Mouse (Mus musculus) layer of hippocampus, postnatal 10 days (tissue): Measurements from ENCODE around the gene Dera. TPM values are rescaled to one million over a fixed set of nuclear protein-coding genes. Genes with fewer than 3 reads are reported as not detected.

Experiments
- DNase-seq, 2 experiments: peaks; one replicate each; pipeline ENCODE4 v3.0.0; 2021; ENCODE audit warnings: low spot score in 2 of 2
- total RNA-seq, 2 experiments: library from RNA; stranded (reverse); gene quantifications; 2 replicates each; pipeline ENCODE4 v1.2.3; 2021

Dera gene
- total RNA-seq, 2 experiments from 2014 or later, result 14.4 to 17.5 TPM

DNA sequence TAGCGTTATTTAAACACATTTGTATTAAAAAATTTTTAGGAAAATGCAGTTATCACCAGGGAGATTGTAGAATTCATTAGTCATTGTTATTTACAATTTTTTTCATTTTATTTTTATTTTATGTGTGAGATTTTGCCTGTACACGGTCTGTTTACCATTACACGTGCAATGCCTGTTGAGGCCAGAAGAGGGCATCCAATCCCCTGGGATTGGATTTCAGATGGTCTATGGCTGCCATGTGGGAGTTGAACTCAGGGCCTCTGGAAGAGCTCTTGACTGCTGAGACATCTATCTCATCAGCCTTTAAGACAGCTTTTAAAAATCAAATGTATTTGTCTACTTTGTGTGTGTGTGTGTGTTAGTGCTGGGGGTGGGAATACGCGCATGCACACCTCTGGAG, 2.0 kb downstream of the Dera start:
- peak; percentile 53 to 63 for DNase-seq

DNA sequence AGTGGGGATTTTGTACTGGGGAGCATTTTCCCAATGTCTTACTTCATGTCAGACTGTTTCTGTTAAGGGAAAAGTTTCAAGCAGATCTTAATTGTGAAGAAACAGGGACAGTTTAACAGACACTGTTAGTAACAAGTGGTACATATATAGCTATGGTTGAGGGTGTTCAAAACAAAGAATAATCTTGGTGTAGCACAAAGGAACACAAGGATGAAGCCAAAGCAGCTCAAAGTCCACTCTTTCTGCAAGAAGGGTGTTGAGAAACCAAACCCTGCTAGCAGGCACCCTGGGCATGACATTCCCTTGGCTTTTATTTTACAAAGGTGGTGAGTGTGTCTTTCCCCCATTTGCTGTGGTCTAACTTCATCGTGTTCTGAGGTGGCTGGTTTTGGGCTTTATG, 3.5 kb downstream of the Dera start:
- no peak for DNase-seq

DNA sequence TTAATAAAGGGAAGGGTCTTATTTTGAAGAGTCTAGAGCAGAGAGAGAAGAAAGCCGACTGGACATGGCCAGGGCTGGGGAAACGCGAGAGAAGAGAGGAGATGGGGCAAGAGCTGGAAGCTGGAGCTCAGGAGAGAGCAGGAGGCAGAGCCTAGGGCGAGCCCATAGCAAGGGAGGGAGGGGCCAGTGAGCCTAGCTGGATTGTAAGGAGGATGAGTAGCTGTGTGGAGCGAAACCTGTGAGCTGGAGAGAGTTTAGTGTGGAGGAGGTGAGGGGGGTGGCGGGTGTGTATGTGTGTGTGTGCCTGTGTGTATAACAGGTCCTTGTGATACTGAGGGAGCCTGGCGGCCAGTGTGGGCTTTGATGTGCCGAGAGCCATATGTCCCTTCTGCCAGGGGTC, 5.3 kb downstream of the Dera start:
- no peak for DNase-seq

DNA sequence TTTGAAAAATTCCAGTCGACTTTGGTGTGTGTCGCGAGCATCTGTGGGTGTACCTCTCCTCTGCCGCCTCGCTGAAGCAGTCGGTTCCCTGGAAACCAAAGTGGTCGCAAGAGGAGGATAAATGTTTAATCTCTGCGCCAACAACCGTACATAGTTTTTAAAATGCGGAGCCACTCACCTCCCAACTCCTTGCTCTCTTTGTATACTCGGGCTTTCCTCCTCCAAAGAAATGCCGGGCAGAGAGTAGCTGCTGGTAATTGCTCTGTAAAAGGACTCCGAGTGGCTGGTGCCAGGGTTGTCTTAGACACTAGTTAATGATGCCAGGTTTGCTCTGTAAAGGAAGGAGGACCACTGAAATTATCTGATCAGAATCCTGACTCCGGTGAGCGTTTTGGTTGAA, 6.6 kb downstream of the Dera start:
- DNase-seq, result no peak

DNA sequence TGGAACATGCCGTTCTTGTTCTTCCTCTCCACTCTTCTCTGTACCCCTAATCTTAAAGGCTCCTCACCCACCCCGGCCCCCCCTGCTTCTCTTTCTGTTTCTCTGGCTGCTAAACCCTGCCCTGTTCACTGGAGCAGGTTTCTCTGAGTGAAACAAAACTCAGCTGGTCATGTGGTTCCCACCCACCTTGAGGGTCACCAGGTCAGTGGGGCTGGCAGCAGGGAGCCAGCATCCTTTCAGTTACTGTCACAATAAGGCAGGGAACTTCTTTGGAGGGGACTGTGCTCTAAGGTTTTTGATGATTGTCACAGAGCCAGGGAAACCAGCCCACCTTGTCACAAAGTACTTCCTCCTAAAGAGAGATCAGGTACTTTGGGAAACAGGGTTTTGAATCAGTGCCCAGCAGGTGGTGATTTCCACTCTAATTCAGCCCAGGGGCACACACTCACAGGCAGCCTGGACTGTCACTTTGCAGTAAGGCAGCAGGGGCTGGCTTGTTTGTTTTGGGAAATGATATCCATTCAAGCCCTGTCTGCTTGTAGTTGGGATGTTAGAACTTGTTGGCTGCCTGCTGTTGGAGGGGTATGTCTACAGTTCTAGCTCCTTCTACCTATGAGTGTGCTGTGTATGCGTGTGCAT, 10.3 kb downstream of the Dera start:
- DNase-seq, result no peak

DNA sequence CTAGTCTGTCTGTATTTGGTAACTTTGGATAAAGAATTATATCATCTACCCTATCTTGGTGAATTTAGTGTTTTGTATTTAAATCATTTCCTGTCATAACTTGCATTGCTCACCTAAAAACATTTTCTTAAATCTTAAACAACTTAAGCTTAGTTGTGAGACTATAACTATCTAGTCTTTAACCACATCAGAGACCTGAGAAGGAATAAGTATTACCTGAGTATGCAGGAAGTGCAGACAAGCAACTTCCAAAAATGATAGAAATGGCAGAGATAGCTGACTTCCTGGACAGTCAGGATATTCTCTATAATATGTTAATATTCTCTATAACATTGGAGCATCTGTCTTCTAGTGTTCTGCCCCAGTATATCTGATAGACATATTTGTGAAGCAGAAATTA, 11.8 kb downstream of the Dera start:
- DNase-seq, result no peak

DNA sequence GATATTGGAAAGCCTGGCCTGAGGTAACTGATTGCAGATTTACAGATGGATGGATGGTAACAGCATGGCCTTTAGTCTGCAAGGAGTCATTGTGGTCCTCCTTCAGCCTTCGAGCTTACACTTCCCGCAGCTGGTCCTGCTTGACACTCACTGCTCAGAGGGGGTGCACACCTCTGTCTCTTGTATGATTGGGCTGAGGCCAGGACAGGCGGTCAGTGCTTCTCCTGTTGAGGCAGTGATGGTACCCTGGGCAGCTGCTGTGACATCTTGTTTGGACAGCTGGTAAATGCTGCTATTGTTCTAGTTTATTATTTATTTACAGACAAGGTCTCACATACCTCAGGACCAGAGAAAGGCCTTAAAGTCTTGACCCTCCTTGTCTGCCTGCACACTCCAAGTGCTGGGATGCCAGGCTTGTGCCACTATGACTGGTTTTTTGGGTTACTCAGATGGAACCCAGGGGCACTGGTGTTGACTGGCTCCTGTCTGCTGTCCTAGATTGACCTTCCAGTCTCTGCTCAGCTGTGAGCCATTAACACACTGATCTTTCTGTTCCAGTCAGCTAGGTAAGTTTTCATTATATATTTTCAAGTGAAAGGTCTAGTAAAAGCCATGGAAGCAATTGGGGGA, 17.4 kb downstream of the Dera start:
- no peak for DNase-seq

DNA sequence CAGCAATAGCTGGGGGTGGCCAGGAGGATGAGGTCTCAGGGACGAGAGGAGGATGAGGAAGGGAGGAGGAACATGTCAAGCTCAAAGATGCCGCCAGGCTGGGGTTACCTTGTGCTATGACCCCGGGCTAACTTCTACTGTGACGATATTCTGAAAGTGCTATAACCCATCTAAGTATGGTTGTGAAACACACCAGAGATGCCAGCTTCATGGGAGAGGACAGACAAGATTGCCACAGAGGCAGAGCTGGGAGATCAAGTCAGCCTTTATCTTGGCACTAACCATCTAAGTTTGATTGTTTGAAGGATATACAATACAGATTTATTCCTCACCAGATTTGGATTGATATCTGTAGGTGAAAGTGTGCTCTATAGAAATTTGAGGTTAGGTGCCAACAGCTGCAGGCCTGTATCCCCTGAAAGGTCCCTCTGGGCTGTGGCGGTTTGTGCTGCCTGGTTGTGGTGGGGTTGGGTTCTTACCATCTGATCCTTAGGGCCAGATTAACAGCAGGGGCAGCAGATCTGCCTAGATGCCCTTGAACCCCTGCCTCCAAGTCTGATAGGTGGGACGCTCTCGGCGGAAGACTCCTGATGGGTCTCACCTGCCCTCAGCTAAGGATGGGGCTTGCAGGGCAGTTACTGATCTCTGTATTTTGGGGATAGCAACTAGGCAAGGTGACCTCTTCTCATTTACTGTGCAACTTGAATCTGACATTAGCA, 18.7 kb downstream of the Dera start:
- no peak for DNase-seq

DNA sequence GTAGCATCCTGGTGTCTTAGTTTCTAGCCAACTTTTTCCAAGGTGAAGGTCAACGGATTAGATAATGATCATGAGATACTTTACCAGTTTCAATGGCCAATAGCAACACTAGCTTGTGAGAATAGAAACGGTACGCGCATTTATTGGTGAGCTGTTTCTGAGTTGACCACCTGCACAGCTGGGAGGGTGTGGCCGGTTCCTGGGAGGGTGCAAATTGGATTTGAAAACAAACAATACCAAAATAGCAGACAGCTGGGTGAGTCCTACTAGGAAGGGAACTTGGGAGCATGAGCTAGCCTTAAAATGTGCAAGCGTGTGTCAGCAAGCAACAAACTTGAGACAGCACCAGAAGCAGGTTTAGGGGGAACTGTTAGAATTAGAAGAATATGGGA, 19.3 kb downstream of the Dera start:
- no peak for DNase-seq

DNA sequence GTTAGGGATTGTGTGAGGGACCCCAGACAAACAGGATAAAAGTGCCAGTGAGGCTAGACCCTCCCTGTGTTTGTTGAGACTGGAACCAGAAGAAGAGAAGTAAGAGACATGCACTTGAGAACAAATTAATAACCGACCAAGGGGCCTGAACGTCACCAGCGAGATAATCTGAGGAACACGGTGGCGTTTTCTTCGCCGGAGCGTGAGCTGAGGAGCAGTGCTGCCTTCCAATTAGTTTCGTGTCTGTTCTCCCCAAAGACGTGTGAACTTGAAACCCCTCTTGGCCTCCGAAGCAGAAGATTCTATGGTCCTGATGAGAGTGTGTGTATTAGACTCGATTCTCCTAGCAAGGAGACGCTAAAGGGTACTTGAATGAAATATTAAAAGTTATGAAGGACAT, 19.8 kb downstream of the Dera start:
- DNase-seq, result no peak

DNA sequence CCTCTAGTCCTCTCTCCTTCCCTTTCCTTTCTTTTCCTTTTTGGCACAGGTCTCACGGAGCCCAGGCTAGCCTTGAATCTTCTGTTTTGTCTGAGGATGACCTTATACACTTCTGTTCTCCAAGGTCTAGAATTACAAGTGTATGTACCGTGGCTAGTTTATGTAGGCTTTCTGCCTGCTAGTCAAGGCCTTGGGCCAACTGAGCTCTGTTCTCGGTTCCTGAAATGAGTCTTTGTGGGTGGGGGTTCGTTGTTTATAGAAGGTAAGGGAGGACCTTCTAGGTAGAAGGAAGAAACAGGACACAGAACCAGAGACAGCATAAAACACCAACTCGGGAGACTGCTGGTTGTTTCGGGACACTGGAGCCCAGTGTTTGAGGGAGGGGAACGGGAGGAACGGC, 20.8 kb downstream of the Dera start:
- no peak for DNase-seq

DNA sequence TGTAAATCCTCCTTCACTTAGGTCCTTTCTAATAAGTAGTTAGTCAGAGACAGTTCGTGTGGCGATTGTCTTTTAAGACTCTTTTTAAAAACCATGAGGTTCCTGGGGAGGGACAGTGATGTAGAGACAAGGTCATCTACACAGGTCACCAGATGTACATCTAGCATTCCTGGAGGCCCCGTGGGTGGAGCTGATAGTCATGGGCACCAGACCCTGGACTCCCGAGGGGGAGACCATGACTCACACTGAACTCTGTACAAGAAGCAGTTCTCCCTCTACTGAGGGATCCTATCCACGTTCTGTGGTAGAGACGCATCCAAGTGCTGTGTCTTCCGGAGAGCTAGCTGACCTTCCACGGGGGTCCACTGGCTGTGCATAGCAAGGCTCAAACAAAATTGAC, 22.6 kb downstream of the Dera start:
- no peak for DNase-seq

DNA sequence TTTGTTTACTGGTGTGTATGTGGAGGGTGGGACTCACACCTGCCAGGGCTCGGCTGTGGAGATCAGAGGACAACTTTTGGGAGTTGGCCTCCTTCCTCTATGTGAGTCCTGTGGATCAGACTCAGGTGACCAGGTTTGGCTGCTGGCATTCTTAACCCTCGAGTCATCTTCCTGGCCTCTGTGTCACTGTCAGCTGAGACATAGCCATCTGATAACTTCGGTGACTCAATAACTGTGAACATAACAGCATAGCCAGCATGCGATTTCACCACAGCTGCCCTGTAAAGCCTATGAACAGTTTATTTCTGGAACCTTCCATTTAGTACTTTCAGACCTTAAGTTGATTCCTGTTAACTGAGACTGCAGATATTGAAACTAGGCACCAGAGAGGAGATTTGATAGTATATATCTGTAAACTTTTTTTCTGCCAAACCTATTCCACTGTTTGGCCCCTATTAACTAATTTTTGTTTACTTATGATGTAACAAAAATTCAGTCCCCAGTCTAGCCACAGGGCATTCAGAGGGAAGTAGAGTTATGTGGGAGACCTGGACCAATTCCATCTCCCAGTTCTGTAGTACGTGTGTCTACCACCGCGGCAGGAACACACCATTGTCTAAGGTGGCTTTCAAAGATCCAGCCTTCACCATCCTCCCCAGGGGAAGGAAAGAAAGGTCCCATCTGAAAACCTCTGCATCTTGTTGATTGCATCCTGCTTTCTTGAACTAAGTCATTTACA, 29.7 kb downstream of the Dera start:
- DNase-seq, result no peak

DNA sequence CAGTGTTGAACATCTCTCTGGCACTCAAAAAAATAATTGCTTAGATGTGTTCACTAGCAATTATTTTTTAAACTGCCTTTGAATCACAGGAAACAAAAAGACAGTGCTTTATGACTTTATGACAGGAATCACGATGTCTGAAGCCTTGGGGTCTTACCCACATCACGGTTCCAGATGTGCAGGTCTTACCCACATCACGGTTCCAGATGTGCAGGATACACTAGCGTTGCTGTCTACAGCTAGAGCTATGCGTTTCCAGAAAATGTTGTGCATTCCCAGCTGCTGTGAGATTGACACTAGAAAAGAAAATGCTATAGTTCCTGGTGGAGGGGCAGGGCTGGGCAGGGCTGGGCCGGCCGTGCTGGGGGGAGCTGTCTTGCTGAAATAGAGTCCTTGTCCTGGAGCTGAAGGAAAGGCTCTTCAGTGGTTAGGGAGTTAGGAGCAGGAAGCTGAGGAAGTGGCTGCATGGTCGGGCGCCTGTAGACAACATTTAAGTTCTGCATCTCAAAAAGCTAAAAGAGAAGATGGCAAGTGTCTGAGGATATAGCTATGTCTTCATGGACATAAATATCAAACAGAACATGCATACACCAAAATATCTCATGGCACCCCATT, 34.7 kb downstream of the Dera start:
- no peak for DNase-seq

DNA sequence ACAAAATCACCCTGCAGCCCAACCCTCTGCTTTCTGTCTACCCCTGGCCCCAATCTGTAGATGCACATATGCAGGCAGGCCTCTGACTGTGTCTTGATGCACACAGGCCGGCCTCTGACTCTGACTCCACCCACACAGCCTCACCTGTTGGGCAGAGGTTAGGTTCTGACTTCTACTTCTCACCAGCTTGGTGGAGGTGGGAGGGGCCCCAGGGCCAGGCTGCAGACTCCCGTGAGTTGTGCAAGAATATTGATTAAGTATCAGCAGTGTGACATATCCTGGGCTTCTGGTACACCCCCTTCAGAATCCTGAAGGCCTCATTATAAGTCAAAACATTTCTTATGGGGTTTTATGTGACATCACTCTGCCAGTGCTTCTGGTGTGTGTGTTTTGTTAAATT, 35.3 kb downstream of the Dera start:
- DNase-seq, result no peak

DNA sequence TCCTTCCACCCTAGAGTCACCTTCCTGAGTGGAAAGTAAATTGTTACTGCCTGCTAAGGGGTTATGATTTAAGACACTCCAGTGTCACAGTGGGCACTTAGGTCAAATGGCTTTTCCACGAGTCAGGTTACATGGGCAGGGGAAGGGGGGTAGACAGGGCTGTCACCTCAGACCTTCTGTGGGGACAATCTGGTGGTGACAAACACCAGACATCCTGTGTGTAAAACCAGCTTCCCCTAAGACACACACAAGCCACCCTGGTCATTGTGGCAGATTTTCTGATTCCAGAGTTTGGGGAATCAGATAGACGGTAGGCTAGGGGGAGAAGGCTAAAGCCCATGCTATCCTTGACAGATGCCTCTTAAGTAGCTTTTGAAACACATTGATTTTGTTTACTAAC, 41.1 kb downstream of the Dera start:
- no peak for DNase-seq

DNA sequence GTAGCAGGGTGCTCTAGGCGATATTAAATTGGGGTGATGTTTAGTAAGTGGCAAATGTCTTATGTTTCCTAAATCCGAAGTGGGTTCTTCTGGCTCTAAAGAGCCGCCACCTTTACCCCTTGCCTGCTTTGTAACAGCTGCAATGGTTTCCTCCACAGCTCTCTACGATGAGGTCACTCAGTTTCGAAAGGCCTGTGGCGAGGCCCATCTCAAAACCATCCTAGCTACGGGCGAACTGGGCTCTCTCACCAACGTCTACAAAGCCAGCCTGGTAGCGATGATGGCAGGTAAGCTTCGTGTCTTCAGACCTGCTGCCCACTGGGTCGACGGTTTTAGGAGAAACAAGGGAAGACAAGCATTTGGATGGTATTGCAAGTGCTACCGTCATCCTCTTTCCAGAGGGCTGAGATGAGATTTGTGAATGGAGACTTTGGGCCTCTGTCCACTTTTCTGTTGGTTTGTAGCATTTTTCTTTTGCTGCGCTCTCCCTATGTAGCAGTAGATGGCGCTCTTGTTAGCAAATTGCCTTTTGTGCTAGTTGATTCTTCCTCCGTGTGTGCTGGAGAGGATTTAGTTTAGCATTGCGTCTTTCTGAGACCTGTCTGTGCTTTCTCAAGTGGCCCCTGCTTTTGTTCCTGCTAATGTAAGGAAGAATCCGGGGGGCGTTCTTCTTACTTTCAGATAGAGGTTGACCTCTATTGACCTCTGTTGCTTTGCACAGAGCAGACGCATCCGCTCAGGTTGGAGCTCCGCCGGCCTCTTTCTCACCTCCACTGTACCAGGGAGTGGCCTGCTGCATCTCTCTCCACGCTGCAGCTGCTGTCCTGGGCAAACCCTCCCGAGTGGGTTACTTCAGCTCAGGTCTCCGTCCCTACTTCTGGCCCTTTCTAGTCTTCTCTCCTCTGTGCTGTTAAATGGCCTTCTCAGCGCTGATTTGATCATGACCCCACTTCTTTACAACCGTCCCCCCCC, 42.5 kb downstream of the Dera start:
- DNase-seq, result peak; percentile 52 to 58

DNA sequence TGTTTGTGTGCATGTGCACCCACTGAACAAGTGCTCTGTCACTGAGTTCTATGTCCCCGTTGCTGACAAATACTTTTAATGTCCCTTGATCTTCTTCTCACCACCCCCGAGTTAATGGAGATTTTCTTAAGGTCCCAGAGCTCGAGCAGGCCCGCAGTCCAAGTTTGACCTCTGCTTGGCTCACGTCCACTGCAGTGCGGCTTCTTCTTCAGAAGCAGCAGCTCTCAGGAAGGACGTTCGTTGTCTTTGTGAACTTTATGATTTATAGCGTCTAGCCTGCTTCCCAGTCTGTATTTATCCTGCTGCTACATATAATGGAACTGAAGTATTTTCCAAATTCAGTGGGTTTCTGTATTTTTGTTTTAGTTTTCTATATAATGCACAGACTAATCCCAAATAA, 44.9 kb downstream of the Dera start:
- DNase-seq, result no peak

DNA sequence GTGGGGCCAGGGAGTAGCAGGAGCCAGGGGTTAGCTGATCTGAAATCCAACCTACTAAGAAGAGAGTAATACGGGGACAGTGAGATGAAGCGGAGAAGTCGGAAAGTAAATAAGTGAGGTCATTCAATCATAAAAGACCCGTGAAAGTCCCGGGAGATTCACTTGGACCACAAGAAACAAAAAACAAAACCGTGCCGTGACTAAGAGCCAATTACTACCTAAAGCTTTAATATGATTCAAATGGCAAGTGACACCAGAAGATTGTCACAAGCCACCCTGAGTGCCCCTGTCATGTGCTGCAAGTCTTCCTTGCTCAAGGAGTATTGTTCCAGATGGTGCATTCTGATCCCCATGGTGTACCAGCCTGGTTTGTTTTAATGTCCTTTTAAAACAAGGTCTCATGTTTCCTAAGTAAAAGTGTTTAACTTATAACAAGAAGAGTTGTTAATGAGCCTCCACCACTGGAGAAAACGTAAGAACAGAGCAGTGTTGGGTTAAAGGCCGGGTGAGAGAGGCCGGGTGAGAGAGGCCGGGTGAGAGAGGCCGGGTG, 49.2 kb downstream of the Dera start:
- DNase-seq, result no peak

DNA sequence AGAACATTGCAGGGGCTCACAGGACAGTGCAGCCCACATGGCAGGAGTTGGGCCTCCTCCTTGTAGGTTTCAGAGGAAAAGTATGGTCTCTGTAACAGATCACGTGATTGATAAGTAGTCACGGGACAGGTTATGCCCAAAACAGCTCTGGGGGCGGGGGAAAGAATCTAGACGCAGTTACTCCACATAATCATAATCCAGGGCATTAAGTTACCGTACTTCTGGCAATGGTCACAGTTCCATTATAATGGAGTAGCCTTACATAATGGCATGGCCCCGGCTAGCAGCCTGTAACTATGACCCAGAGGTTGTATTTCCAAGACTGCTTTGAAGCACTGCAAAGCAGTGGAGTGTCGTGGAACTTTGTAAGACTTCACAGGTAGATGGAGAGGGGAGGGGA, 49.8 kb downstream of the Dera start:
- DNase-seq, result no peak
